9 mouse cellular contexts compared by ENCODE assay signal in genomic region chr6:124913721-124914285, GRCm38 (mm10). TPM values are rescaled to one million over a fixed set of nuclear protein-coding genes. Genes with fewer than 3 reads are reported as not detected.
DNase-seq lines count a peak whose midpoint lies in the region; ATAC-seq lines count a peak whose summit lies in the region.
"Had no signal": no experiment of that assay in that cellular context is flagged by ENCODE, and none has a peak within 500 bp of the region (broad histone marks: within the 10 kb centered on the region; RNA-seq: fewer than 3 reads in every experiment).

No protein-coding gene starts in this region.

- peaks cover 29% of the 10 kb centered on the region for H3K36me3 ChIP-seq in forebrain, embryonic 12.5 days (replicated peaks)
- peaks cover 14% of the 10 kb centered on the region for H3K36me3 ChIP-seq in midbrain, embryonic 16.5 days (ENCODE audit: control insufficient read depth, insufficient read depth, low read length)

- peak overlapping the region; percentile 100 for H3K27ac ChIP-seq in forebrain, embryonic 12.5 days
- H3K27ac ChIP-seq in midbrain, embryonic 16.5 days (ENCODE audit: low read length), result peak overlapping the region; percentile 100

- WGBS in forebrain, embryonic 12.5 days, result 71% methylated on average over 14 of the region's 14 CpGs
- WGBS in midbrain, embryonic 16.5 days, result 52% methylated on average over 14 of the region's 14 CpGs

- H3K9me3 ChIP-seq in forebrain, embryonic 12.5 days, result no peaks in the 10 kb centered on the region
- no peaks in the 10 kb centered on the region for H3K9me3 ChIP-seq in midbrain, embryonic 16.5 days (replicated peaks; ENCODE audit: control insufficient read depth, low read length, poor library complexity, severe bottlenecking)

- peaks cover 26% of the 10 kb centered on the region for H3K27me3 ChIP-seq in forebrain, embryonic 12.5 days
- no peaks in the 10 kb centered on the region for H3K27me3 ChIP-seq in midbrain, embryonic 16.5 days (ENCODE audit: control insufficient read depth, insufficient read depth, low read depth, low read length)

- no peak for ATAC-seq in forebrain, embryonic 12.5 days (ENCODE audit: low FRiP score)
- no peak for ATAC-seq in midbrain, embryonic 16.5 days

- H3K9ac ChIP-seq in forebrain, embryonic 12.5 days, result no peak overlapping the region
- H3K9ac ChIP-seq in midbrain, embryonic 16.5 days (ENCODE audit: low read depth, low read length), result peak overlapping the region; percentile 100; the same call in 1 of the 2 replicates

- H3K4me2 ChIP-seq in forebrain, embryonic 12.5 days, result no peak overlapping the region
- H3K4me2 ChIP-seq in midbrain, embryonic 16.5 days (ENCODE audit: low read length), result peak overlapping the region; percentile 99; the same call in 1 of the 2 replicates

- H3K4me3 ChIP-seq in forebrain, embryonic 12.5 days (replicated peaks), result no peak overlapping the region
- H3K4me3 ChIP-seq in midbrain, embryonic 16.5 days (ENCODE audit: low read depth, low read length), result 0 out of 2 replicates have a peak overlapping the region, but pooled peaks have one; percentile 93
- H3K4me3 ChIP-seq: erythroblast, embryonic 14.5 days had no signal

- peak; percentile 69 for DNase-seq in kidney, adult 18-20 months
- DNase-seq in kidney, postnatal 4 days, result no peak
- DNase-seq in kidney, adult 8-10 months, result peak; percentile 71
- no peak for DNase-seq in right cerebral cortex, postnatal 10 days (ENCODE audit: low spot score in 2 of 2)
- DNase-seq in layer of hippocampus, adult 11-12 months (ENCODE audit: low spot score), result no peak
- DNase-seq in spleen, postnatal 14 days (ENCODE audit: low spot score in 2 of 2), result no peak

- H3K4me1 ChIP-seq in forebrain, embryonic 12.5 days, result peaks cover 61% of the 10 kb centered on the region
- H3K4me1 ChIP-seq in midbrain, embryonic 16.5 days (ENCODE audit: control insufficient read depth, insufficient read depth, low read length), result peaks cover 36% of the 10 kb centered on the region

RNA-seq across cellular contexts. Expression of gene Lag3, which starts 2.3 kb away (rescaled TPM):
- 2.0 and 3.0 TPM in 2 replicates for polyA plus RNA-seq in forebrain, embryonic 12.5 days (2016; fragmentation: Nextera tagmentation; extraction: Ambion mirVana)
- polyA plus RNA-seq in midbrain, embryonic 16.5 days (2015; fragmentation: Nextera tagmentation; extraction: Ambion mirVana), result 2.5 and 3.9 TPM in 2 replicates
- polyA plus RNA-seq: erythroblast, embryonic 14.5 days had no signal

RNA-seq across cellular contexts. Expression of gene Ptms, which starts 6.1 kb away (rescaled TPM):
- polyA plus RNA-seq in forebrain, embryonic 12.5 days (2016; fragmentation: Nextera tagmentation; extraction: Ambion mirVana), result 516 and 526 TPM in 2 replicates
- 700 and 743 TPM in 2 replicates for polyA plus RNA-seq in midbrain, embryonic 16.5 days (2015; fragmentation: Nextera tagmentation; extraction: Ambion mirVana)

RNA-seq across cellular contexts. Expression of gene Mlf2, which starts 17.4 kb away (rescaled TPM):
- 445 and 449 TPM in 2 replicates for polyA plus RNA-seq in forebrain, embryonic 12.5 days (2016; fragmentation: Nextera tagmentation; extraction: Ambion mirVana)
- 543 and 556 TPM in 2 replicates for polyA plus RNA-seq in midbrain, embryonic 16.5 days (2015; fragmentation: Nextera tagmentation; extraction: Ambion mirVana)

RNA-seq across cellular contexts. Expression of gene Cd4, which starts 25.8 kb away (rescaled TPM):
- 0.12 and 0.14 TPM in 2 replicates for polyA plus RNA-seq in forebrain, embryonic 12.5 days (2016; fragmentation: Nextera tagmentation; extraction: Ambion mirVana)
- polyA plus RNA-seq in midbrain, embryonic 16.5 days (2015; fragmentation: Nextera tagmentation; extraction: Ambion mirVana), result 0.11 TPM in 1 of 2 replicates, not detected in the other
- polyA plus RNA-seq: erythroblast, embryonic 14.5 days had no signal

RNA-seq across cellular contexts. Expression of gene Gpr162, which starts 50.0 kb away (rescaled TPM):
- polyA plus RNA-seq in forebrain, embryonic 12.5 days (2016; fragmentation: Nextera tagmentation; extraction: Ambion mirVana), result 9.9 and 10.2 TPM in 2 replicates
- polyA plus RNA-seq in midbrain, embryonic 16.5 days (2015; fragmentation: Nextera tagmentation; extraction: Ambion mirVana), result 36.6 and 40.0 TPM in 2 replicates

Comparison
In these comparisons a context has a peak if more than half of its experiments do, and no peak if none do; other contexts are left out.
1. DNase-seq: peak in kidney, adult 18-20 months (single experiment) and kidney, adult 8-10 months (2 of 2); none in kidney, postnatal 4 days (0 of 2), right cerebral cortex, postnatal 10 days (0 of 2), layer of hippocampus, adult 11-12 months (single experiment) and spleen, postnatal 14 days (0 of 2).